In genomic region chr6:17241013-17241412, GRCm38 (mm10) we compare ENCODE assay signal across 21 mouse cellular contexts. TPM values are rescaled to one million over a fixed set of nuclear protein-coding genes. Genes with fewer than 3 reads are reported as not detected.
"Had no signal": no experiment of that assay in that cellular context is flagged by ENCODE, and none has a peak within 500 bp of the region (broad histone marks: within the 10 kb centered on the region; RNA-seq: fewer than 3 reads in every experiment).

No protein-coding gene starts in this region.

- H3K9me3 ChIP-seq: lung, embryonic 15.5 days; midbrain, embryonic 10.5 days; midbrain, embryonic 12.5 days; neural tube, embryonic 13.5 days; neural tube, embryonic 15.5 days had no signal

- H3K4me2 ChIP-seq: lung, embryonic 15.5 days; midbrain, embryonic 12.5 days; neural tube, embryonic 13.5 days; neural tube, embryonic 15.5 days had no signal

- ATAC-seq: lung, postnatal 0 days; midbrain, embryonic 16.5 days had no signal

- H3K36me3 ChIP-seq: lung, embryonic 15.5 days; midbrain, embryonic 10.5 days; midbrain, embryonic 12.5 days; neural tube, embryonic 13.5 days; neural tube, embryonic 15.5 days had no signal

- H3K27me3 ChIP-seq: lung, embryonic 15.5 days; midbrain, embryonic 12.5 days; neural tube, embryonic 13.5 days; neural tube, embryonic 15.5 days had no signal

- DNase-seq: lung, adult 2 months; lung, postnatal 14 days; lung, postnatal 4 days; midbrain, embryonic 14.5 days; retina, postnatal 1 day; right cerebral cortex, adult 18-20 months; right cerebral cortex, postnatal 25 days; right cerebral cortex, postnatal 4 days; spleen, adult 18-20 months; thymus, adult 18-20 months; thymus, postnatal 14 days; thymus, postnatal 36 days had no signal

- H3K9ac ChIP-seq: lung, embryonic 15.5 days; midbrain, embryonic 12.5 days; neural tube, embryonic 13.5 days; neural tube, embryonic 15.5 days had no signal

- H3K4me3 ChIP-seq: lung, embryonic 15.5 days; midbrain, embryonic 10.5 days; midbrain, embryonic 12.5 days; myocyte; neural tube, embryonic 13.5 days; neural tube, embryonic 15.5 days had no signal

- H3K27ac ChIP-seq: lung, embryonic 15.5 days; midbrain, embryonic 10.5 days; midbrain, embryonic 12.5 days; neural tube, embryonic 13.5 days; neural tube, embryonic 15.5 days had no signal

- H3K4me1 ChIP-seq: lung, embryonic 15.5 days; midbrain, embryonic 10.5 days; midbrain, embryonic 12.5 days; neural tube, embryonic 13.5 days; neural tube, embryonic 15.5 days had no signal

RNA-seq across cellular contexts. Expression of gene Cav2, which starts 40.0 kb away (rescaled TPM):
- total RNA-seq: megakaryocyte-erythroid progenitor cell, adult 5-6 weeks had no signal
